Mouse (Mus musculus): ENCODE measurements around the gene Vmn2r97. TPM values are rescaled to one million over a fixed set of nuclear protein-coding genes. Genes with fewer than 3 reads are reported as not detected.
"Not testable (repeated sequence)": the region's sequence is repeated elsewhere in the genome, so short reads cannot be mapped to it uniquely, and the experiment has no call there.

Vmn2r97 gene
- total RNA-seq (2015) (not detected in 2 replicates), total RNA-seq (2017) (not detected in 2 replicates)

DNA sequence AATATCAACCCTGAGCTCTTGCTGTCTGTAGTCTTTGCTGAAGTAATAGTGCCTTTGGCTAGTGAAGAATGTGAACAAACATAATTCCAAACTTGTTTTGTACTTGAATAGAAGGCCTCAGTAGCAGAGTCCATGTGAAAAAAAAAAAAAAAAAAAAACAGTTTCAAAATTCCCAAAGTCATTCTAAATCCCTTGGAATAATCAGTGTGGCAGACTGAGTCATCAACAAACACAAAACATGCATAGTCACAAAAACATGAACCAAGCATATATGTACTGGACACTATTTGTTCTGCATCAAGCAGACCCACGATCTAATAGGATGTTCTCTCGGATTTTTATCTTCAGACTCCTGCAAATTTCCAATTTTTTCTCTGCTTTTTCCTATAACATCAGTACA is at the start of gene Vmn2r97:
Vmn2r97 (plus strand) TSS at position 301 of the 400 bp plus-strand sequence.
- not testable (repeated sequence) for ATAC-seq (replicated peaks; ENCODE audit: poor library complexity)

DNA sequence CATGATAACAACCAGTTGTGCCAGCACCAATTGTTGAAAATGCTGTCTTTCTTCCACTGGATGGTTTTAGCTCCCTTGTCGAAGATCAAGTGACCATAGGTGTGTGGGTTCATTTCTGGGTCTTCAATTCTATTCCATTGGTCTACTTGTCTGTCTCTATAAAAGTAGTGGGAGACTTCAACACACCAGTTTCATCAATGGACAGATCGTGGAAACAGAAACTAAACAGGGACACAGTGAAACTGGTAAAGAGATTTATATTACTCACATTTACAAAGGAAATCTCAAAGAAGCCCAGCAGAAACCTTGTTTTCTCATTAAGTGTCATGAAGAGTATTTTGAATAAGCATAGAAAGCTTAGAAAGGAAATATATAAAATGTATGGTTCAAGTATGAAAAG is 31.7 kb upstream of the Vmn2r97 start:
- not testable (repeated sequence) for ATAC-seq (replicated peaks; ENCODE audit: poor library complexity)

DNA sequence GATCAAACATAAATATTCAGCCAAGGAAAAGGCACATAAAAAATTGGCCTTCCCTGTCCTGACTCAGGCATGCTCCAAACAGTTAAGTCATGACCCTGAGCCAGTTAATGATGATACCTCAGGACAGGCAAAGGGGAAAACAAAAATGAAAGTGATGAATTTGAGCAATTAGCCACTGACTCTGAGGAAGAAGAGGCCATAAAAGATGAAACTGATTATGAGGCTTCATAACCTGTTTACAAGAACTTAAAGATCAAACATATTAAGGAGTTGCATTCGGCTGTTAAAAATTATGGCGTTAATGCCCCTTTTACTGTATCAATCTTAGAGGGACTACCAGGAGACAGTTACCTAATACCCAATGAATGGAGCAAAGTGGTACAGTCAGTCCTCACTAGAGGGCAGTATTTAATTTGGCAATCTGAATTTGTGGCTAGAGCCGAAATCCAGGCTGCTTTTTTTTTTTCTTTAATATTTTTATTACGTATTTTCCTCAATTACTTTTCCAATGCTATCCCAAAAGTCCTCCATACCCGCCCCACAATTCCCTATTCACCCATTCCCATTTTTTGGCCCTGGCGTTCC is 24.3 kb upstream of the Vmn2r97 start:
- ATAC-seq (replicated peaks; ENCODE audit: poor library complexity), result no peak

DNA sequence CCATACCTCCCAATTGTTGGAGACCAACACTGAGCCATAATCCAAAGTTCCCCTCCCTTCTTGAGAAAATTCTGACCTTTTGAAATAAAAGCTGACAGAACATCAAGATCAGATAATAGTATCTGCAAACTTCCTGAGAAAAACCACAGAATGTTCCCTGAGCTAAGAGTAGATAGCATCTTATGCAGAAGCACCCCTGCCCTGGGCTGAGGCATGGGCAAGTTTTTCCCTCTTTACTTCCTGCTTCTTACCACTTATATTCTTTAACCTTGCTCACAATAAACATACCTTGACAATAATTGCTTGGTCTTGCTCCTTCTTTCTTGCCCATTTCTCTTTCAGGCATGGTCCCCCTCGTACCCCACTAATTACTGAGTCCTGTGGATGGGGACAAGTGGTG is 43.7 kb downstream of the Vmn2r97 start:
- ATAC-seq (replicated peaks; ENCODE audit: poor library complexity), result not testable (repeated sequence)

DNA sequence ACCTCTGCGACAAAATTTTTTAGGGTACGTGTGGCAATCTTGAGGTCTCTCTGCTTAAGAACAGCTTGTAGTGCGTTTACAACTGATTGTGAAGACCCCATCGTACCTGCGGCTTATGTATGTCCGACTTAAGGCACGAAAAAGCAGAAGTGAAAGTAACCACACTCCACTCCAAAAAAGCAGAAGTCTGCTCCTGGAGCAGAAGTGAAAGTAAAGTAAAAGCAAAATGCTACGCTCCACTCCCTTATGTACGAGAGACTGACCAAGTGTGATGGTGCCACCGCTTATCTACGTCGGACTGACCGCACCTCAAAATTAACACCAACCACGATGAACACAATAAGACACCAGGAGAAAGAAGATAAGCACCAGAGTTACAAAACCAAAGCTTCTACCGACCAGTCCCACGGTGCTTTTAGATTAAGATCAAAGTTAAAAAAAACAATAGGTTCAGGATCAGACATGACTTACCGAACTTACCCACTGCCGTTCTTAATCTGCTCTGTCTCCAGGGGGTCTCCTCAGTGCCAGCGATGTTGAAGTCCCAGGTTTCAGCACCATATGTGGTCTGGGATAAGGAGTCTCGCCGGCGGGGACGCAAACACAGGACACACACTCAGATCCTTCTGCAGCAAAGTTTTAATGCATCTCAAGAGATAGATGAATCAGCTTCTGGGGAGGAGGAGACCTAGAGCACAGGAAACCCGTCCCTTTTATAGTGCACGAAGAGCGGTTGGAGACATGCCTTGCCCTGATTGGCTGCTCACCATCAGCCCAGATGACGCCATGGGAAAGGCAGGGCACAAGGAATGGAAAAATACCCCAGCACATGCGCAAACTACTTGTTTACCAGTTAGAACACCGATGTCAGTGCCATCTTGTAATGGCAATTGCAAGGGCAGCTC is 54.5 kb downstream of the Vmn2r97 start:
- peak; percentile 100 for ATAC-seq (replicated peaks; ENCODE audit: poor library complexity)

Other genes with a start within 250 kb of the Vmn2r97 start
- not detected in 2 replicates for gene Vmn2r98, start 139.2 kb downstream of the Vmn2r97 start, total RNA-seq (2015)
- not detected in 2 replicates for gene Vmn2r98, start 139.2 kb downstream of the Vmn2r97 start, total RNA-seq (2017)

Measured in megakaryocyte progenitor cell, adult 5-6 weeks (primary cell).